Mouse (Mus musculus) brown adipose tissue, adult 24 weeks (tissue): ENCODE measurements at regions not wholly inside any gene's neighbourhood (a gene's known extent, or its start where the extent isn't known, plus 50 kb on each side); places are given as distances from the start of the nearest gene placed in this dataset.
A peak's percentile ranks its signal among the peaks of the same experiment; 100 is the strongest.

ENCODE experiments used
- H3K27ac ChIP-seq: fragments of 200-500 bp; replicated peaks from 2 replicates; pipeline ENCODE4 v1.5.1; 2012; ENCODE audit warnings: low read depth, mild to moderate bottlenecking, low read length
- H3K4me1 ChIP-seq: fragments of 200-500 bp; 2 replicates; pipeline ENCODE4 v1.6.1; 2012; ENCODE audit warnings: low read length, mixed read lengths; ENCODE audit not compliant: control insufficient read depth, insufficient read depth, insufficient read length
- H3K4me3 ChIP-seq: fragments of 200-500 bp; 2 replicates; pipeline ENCODE4 v1.5.1; 2012; ENCODE audit warnings: low read depth, mild to moderate bottlenecking, low read length, moderate library complexity; ENCODE audit not compliant: insufficient read depth

GRCm38 (mm10) chr12:32273474-32273873 lies 65.0 kb upstream of the Pik3cg start:
- Histone ChIP-seq H3K4me3 (no peak overlapping the region), H3K27ac (no peak overlapping the region), H3K4me1 (no peaks in the 10 kb centered on the region)

- no peak overlapping the region for H3K4me3 ChIP-seq
- no peak overlapping the region for H3K27ac ChIP-seq
- no peaks in the 10 kb centered on the region for H3K4me1 ChIP-seq
Observed at GRCm38 (mm10) chr12:32279861-32280260, 71.4 kb upstream of the Pik3cg start.

GRCm38 (mm10) chr12:32280309-32280708 lies 71.8 kb upstream of the Pik3cg start:
- Histone ChIP-seq H3K27ac (no peak overlapping the region), H3K4me1 (no peaks in the 10 kb centered on the region), H3K4me3 (no peak overlapping the region)

DNA sequence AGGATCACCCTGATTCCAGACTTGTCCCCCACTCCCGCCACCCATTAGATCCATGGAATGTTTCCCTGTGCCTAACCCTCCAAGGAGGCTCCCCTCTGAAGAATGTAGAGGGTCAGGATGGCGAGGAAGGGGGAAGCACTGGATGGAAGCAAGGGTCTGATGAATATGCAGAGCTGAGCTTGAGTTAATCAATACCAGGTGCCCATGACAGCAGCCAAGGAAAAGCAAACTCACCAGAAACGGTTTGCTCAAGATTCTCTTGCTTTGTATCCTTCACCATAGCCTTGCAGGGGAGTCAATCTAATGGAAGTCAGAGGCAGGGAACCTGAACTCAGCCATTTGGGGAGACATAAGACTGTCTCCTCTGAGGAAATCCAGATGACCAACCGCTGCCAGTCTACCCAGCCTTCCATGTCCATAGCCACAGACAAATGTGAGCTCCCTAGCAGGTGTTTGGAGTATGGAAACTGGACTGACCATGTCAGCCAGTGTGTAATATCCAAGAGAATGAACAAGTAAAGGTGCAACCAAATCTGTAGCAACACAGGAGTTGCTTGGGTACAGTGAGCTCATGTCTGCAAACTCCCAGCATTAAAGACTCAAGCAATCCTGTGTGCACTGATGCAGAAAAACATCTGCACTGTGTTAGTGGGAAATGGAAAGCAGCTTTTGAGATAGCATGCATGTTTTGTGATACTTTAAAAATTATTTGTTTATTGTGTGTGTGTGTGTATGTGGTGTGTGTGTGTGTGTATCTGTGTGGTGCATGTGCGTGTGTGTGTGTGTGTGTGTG lies 74.1 kb upstream of the Pik3cg start:
- Histone ChIP-seq H3K27ac (no peak overlapping the region), H3K4me1 (no peaks in the 10 kb centered on the region), H3K4me3 (no peak overlapping the region)

- Histone ChIP-seq H3K4me1 (no peaks in the 10 kb centered on the region), H3K4me3 (no peak overlapping the region), H3K27ac (no peak overlapping the region)
Observed at GRCm38 (mm10) chr12:32285039-32285438, 76.6 kb upstream of the Pik3cg start.

GRCm38 (mm10) chr12:32286652-32287051 lies 78.2 kb upstream of the Pik3cg start:
- no peak overlapping the region for H3K4me3 ChIP-seq
- no peaks in the 10 kb centered on the region for H3K4me1 ChIP-seq
- no peak overlapping the region for H3K27ac ChIP-seq

DNA sequence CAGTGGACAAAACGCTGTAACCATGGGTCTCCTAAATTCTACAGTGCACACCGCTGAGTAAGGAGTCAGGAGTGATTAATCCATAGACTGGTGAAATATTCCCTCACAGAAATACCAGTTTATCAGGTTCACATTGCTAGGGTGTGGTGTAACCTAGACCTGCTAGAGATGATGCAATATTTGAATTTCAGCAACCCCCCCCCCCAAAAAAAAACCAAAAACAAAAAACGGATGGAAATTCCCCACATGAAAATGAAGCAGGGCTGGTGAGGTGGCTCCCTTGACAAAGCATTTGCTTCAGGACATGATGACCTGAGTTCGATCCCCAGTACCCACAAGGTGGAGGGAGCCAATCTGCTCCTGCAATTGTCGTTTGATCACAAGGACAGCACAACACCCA lies 82.7 kb upstream of the Pik3cg start:
- no peak overlapping the region for H3K27ac ChIP-seq
- H3K4me1 ChIP-seq, result no peaks in the 10 kb centered on the region
- no peak overlapping the region for H3K4me3 ChIP-seq

DNA sequence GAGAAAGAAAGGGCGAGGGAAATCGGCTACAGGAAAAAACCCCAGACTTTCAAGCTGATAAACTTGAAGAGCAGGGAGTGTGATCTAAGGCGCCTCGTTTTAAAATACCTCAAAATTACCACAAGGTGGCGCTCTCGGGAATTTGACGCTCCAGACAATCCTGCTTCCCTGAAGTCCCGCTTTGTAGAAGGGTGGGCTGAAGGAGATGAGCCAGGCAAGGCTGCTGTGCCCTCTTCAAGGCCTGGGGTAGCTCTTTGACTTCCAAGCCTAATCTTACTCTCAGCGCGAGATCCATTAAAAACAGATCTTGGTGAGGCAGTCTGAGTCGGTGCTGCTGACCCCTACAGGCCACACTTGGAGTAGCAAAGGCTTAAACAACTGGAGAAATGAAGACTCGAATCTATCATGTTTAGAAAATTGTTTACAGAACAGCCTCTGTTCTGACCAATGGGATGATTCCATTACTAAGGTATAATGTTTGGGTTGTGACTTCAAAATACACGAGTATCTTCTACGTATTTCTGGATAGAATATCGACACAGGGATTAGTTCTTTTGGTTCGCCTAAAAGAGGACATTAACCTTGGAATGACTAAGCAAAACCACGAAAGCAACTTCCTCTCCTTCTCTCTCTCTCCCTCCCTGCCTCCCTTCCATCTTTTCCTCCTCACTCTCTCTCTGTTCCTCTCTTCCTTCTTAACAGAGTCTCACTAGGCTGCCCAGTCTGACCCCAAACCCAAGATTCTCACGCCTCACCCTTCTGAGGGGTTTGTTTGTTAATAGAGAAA lies 83.7 kb upstream of the Pik3cg start:
- peak overlapping the region; percentile 66 for H3K27ac ChIP-seq
- no peaks in the 10 kb centered on the region for H3K4me1 ChIP-seq
- peak overlapping the region; percentile 60 for H3K4me3 ChIP-seq

GRCm38 (mm10) chr12:32292749-32293128 lies 84.3 kb upstream of the Pik3cg start:
- peak overlapping the region; percentile 47; the same call in 1 of the 2 replicates for H3K27ac ChIP-seq
- no peak overlapping the region for H3K4me3 ChIP-seq

DNA sequence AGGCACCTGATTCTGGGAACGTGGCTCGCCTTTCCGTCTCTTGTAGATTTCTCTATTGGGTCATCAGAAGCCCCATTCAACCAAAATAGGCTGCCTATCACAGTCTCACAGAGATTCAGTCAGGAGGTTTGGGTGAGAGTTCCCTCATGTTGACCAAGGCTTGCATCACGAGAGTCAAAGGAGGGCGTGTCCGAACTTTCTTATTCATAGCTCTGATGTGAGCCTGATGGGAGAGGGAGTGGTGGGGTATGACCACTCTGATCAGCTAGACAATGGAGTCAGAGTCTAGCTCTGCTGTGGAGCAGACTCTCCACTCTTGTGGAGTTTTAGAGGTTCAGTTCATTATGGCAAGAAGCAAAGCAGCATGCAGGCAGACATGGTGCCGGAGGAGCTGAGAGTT lies 81.1 kb upstream of the Ccdc71l start:
- Histone ChIP-seq H3K4me1 (no peaks in the 10 kb centered on the region), H3K4me3 (no peak overlapping the region), H3K27ac (no peak overlapping the region)

More at GRCm38 (mm10) chr12:32292749-32293128, 84.3 kb upstream of the Pik3cg start:
- H3K4me1 ChIP-seq, result no peaks in the 10 kb centered on the region

DNA sequence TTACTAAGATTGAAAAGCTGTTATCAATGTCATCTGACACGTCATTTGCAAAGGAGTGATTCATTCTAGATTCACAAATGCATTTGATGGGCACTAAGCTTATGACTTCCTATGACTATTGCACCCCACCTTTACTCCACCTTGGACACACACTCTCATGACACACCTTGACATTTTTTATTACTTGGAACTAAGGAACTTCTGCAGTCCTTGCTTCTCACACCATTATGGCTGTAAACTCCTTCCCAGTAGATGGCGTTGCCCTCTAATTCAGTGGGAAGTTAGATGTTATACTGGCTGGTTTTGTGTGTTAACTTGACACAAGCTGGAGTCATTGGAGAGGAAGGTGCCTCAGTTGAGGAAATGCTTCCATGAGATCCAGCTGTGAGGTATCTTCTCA lies 78.8 kb upstream of the Ccdc71l start:
- H3K4me1 ChIP-seq, result no peaks in the 10 kb centered on the region
- no peak overlapping the region for H3K27ac ChIP-seq
- no peak overlapping the region for H3K4me3 ChIP-seq

DNA sequence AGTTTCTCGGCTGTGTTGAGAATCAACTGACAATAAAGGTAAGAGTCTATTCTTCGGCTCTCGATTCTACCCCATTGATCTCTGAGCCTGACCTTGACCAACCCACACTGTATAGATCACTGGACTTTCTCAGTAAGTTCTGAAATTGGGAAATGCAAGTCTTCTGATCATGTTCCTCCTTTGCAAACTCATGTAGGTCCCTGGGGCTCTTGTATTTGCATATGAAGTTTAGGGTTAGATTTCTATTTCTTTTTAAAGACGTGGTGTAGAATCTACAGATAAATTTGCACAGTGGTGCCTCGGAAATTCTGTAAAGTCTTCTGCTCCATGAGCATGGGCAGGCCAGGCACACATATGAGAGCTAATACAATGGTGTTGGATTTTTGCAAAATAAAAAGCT lies 72.8 kb upstream of the Ccdc71l start:
- Histone ChIP-seq H3K4me3 (no peak overlapping the region), H3K27ac (no peak overlapping the region), H3K4me1 (no peaks in the 10 kb centered on the region)

DNA sequence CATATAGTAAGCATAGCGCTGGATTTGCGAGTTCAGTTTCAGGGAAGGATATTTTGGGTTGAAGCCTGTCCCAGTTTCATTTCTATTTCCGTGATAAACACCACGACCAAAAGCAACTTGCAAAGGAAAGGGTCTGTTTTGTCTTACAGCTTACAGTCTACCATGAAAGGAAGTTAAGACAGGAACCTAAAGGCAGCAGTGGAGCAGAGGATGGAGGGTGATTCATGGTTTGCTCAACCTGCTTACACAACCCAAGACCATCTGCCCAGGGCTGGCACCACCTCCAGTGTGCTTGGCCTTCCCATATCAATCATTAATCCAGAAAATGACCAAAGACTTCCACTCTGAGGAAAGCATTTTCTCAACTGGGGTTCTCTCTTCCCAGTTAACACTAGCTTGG lies 72.2 kb upstream of the Ccdc71l start:
- Histone ChIP-seq H3K4me3 (no peak overlapping the region), H3K27ac (no peak overlapping the region)

GRCm38 (mm10) chr12:32307280-32308006 lies 71.1 kb upstream of the Ccdc71l start:
- Histone ChIP-seq H3K4me1 (no peaks in the 10 kb centered on the region), H3K27ac (no peak overlapping the region), H3K4me3 (no peak overlapping the region)

More for the DNA sequence above, 72.2 kb upstream of the Ccdc71l start:
- no peaks in the 10 kb centered on the region for H3K4me1 ChIP-seq

- Histone ChIP-seq H3K4me3 (no peak overlapping the region), H3K4me1 (no peaks in the 10 kb centered on the region)
Observed at GRCm38 (mm10) chr12:32315099-32315783, 63.3 kb upstream of the Ccdc71l start.

More at GRCm38 (mm10) chr12:32315099-32315783, 63.3 kb upstream of the Ccdc71l start:
- H3K27ac ChIP-seq, result no peak overlapping the region
